Mouse (Mus musculus) liver, adult 2 months (tissue): ENCODE results near the gene Lmx1b. TPM values are rescaled to one million over a fixed set of nuclear protein-coding genes. Genes with fewer than 3 reads are reported as not detected.

ENCODE experiments used
- DNase-seq: peaks from one replicate; pipeline ENCODE4 v3.0.0-alpha.2; 2011; ENCODE audit warnings: low read depth, low spot score; ENCODE audit errors: extremely low read depth
- H3K27ac ChIP-seq: fragments of 200-500 bp; replicated peaks from 2 replicates; pipeline ENCODE4 v1.5.1; 2012; ENCODE audit warnings: low read depth, mild to moderate bottlenecking, control low read depth, inconsistent platforms, low read length; ENCODE audit not compliant: insufficient read depth
- H3K27me3 ChIP-seq: fragments of 200-500 bp; 2 replicates; pipeline ENCODE4 v1.6.1; 2012; ENCODE audit warnings: mild to moderate bottlenecking, moderate library complexity, low read length, inconsistent platforms; ENCODE audit not compliant: control insufficient read depth, insufficient read depth
- H3K36me3 ChIP-seq: fragments of 200-500 bp; 2 replicates; pipeline ENCODE4 v1.6.1; 2012; ENCODE audit warnings: low read length, inconsistent platforms; ENCODE audit not compliant: control insufficient read depth, insufficient read depth
- H3K4me1 ChIP-seq: fragments of 200-500 bp; 2 replicates; pipeline ENCODE4 v1.6.1; 2011; ENCODE audit warnings: low read length; ENCODE audit not compliant: control insufficient read depth, insufficient read depth
- H3K4me3 ChIP-seq: fragments of 200-500 bp; 2 replicates; pipeline ENCODE4 v1.5.1; 2011; ENCODE audit warnings: low read depth, mild to moderate bottlenecking, control low read depth, low read length, moderate library complexity; ENCODE audit not compliant: insufficient read depth
- H3K79me2 ChIP-seq: fragments of 200-500 bp; 2 replicates; pipeline ENCODE4 v1.6.1; 2012; ENCODE audit warnings: inconsistent platforms, mild to moderate bottlenecking, low read length, moderate library complexity; ENCODE audit not compliant: control insufficient read depth, insufficient read depth
- H3K9ac ChIP-seq: fragments of 200-500 bp; 2 replicates; pipeline ENCODE4 v1.6.1; 2012; ENCODE audit warnings: low read depth, mild to moderate bottlenecking, control low read depth, inconsistent platforms, low read length
- CTCF ChIP-seq: fragments of 200-500 bp; IDR thresholded peaks from 2 replicates; pipeline ENCODE4 v1.5.1; 2011; ENCODE audit warnings: low read depth, low read length, control low read depth
- POLR2A ChIP-seq: fragments of 200-500 bp; IDR thresholded peaks from 2 replicates; pipeline ENCODE4 v1.6.1; 2011; ENCODE audit warnings: low read length, control low read depth; ENCODE audit not compliant: insufficient read depth; ENCODE audit errors: extremely low read depth
- WGBS: fragments of 180-500 bp; shearing (Covaris S2); methylation state at CpG from one replicate; pipeline ENCODE4 v1.1.7; 2018; 5-methylcytosine and 5-hydroxymethylcytosine counted together
- polyA plus RNA-seq: library from polyadenylated mRNA; depleted of rRNA; stranded (reverse); fragments of >200 nt; gene quantifications from 2 replicates; pipeline ENCODE4 v1.2.3, GENCODE M21; 2012
- total RNA-seq: library from RNA; depleted of rRNA; stranded (reverse); fragments of >200 nt; gene quantifications from 2 replicates; pipeline ENCODE4 v1.2.3, GENCODE M21; 2014

Gene Lmx1b
- total and polyA plus RNA-seq, 2 experiments = not detected

DNA sequence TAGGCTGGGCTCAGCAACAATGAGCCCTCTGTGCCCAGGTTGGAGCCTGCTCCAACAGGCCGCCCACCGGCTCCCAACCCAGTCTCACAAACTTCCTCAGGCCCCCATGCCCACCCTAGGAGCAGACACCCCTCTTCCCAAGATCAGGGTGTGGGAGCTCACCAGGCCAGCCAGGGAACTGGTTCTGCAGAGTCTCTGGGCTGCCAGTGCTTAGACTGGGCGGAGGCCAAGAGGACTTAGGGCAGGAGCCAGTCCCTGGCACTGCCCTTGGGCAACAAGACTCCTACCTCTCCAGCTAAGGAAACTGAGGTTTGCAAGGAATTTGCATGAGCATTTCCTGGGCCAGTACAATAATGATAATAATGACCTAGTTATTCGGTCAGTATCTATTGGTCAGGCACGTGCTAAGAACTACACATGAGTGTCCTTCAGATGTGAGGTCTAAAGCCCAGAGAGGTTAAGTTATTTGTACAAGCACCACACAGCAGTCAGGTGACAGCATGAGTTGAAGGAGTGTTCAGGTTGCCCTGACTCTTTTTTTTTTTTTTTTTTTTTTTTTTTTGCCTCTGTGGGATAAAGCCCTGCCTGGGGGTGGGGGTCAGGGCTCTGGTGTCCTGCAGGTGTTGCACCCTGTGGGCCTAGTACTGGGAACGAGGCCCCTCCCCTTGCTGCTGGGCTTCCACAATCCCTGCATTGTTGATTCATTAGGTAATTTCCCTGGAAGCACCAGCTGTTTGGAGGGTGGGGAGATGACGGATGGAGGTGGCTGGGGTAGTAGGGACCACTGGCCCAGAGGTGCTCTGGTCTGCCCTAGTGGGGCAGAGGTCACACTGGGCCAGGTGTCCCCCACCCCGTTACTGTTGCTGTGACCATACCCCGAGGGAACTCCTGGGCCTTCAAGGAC is 45.9 kb downstream of the Lmx1b start:
- WGBS = 69% methylated on average over 9 of the region's 9 CpGs
- no peak for DNase-seq
- H3K4me3 ChIP-seq = no peak overlapping the region
- H3K27ac ChIP-seq = no peak overlapping the region
- H3K4me1 ChIP-seq = no peaks in the 10 kb centered on the region
- no peak for TF ChIP-seq CTCF
- no peak for TF ChIP-seq POLR2A
- no peak overlapping the region for H3K9ac ChIP-seq
- no peaks in the 10 kb centered on the region for H3K36me3 ChIP-seq
- no peaks in the 10 kb centered on the region for H3K27me3 ChIP-seq
- no peaks in the 10 kb centered on the region for H3K79me2 ChIP-seq

DNA sequence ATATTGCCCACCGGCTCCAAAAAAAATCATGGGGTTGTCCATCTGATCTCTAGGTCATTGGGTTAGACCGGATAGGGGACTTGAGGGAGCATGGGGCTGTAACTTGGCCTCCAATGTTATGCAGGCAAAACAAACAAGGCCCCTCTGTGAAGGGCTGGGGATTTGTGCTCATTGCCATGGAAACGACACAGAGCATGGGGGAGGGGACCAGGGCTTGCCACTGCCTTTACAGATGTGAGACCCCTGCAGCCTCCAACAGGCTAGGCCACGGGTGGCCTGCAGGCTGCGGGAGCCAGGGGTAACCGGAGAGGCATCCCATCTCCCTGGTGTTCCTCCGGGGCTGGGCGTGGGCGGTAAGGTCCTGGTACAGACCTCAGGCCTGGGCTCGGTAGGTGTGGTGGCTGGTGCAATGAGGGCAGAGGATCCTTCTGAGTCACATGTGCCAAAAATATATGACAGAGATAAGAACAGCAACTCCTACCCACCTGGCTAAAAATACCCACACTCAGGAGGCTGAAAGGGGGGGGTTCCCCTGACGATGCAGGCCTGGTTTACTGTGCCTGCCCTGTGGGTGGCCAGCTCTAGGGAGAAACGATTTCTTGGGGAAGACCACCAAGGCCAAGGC is 47.3 kb downstream of the Lmx1b start:
- H3K9ac ChIP-seq = no peak overlapping the region
- 69% methylated on average over 12 of the region's 12 CpGs for WGBS

DNA sequence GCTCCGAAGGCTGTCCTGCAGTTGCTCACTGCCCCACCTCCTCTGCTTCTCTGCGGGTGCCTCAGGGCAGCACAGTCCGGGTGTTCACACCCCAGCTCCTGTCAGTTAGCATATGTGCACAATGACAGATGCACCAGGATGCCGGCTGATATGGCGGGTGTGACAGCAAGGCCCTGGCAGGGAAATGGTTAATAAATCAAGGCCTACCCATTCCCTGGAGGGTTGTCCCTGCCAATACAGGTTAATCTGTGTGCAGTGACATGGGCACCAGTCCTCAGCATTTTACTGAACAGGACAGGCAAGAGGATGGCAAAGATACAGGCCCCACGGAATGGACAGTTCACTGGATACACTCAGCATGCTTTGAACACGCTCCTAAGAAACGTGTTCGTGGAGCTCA is 51.0 kb downstream of the Lmx1b start:
- DNase-seq = no peak
- Histone ChIP-seq H3K9ac (no peak overlapping the region), H3K27ac (no peak overlapping the region), H3K4me3 (no peak overlapping the region), H3K36me3 (no peaks in the 10 kb centered on the region), H3K79me2 (no peaks in the 10 kb centered on the region), H3K4me1 (no peaks in the 10 kb centered on the region), H3K27me3 (no peaks in the 10 kb centered on the region)
- TF ChIP-seq CTCF (no peak), POLR2A (no peak)
- WGBS = 92% methylated on average over 9 of the region's 9 CpGs

More for the DNA sequence above, 47.3 kb downstream of the Lmx1b start:
- H3K4me3 ChIP-seq = no peak overlapping the region
- TF ChIP-seq CTCF = no peak
- TF ChIP-seq POLR2A = no peak
- no peaks in the 10 kb centered on the region for H3K79me2 ChIP-seq
- H3K27ac ChIP-seq = no peak overlapping the region
- no peaks in the 10 kb centered on the region for H3K27me3 ChIP-seq
- no peaks in the 10 kb centered on the region for H3K4me1 ChIP-seq
- no peak for DNase-seq
- no peaks in the 10 kb centered on the region for H3K36me3 ChIP-seq

DNA sequence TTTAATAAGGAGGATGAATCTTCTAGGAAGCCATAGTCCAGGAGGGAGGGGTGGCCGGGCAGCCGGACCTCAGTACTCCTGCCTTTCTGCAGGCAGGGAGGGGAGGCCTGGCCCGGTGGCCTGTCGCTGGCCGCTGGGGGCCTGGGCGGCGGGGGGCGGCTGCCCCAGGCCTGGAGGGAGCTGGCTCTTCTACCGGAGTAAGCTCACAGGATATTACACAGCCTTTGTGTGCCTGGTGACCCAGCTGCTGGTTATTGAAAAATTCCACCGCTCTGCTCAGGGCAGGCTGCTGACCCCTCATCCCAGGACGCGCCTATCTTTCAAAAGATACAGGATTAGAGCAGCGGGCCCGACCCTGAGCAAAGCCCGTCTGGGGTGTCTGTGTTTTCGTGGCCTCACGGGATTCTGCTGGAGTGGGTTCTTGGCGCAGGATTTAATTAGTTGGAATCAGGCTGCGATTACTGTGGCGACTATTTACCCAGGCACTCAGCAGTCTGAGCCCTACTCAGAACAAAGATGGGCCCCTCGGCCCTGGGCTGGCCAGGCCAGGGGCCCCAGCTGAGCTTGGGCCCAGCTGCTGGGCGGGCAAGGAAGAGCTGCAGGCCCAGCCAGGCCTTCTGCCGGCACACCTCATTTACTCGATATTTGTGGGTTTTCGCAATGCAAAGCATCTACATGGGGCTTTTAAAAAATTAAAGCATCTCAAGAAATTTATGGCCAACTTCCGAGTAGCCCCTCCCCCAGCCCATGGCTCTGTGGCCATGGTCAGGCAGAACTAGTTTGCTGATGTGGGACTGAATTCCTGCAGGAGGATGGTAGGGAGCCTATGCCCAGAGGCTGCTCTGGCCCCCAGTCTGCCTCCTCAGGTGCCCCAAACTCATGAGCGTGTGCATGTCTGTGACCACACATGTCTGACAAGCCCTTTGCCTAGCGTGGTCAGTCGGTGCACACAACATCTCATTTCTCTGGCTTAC is 55.1 kb downstream of the Lmx1b start:
- Histone ChIP-seq H3K4me1 (no peaks in the 10 kb centered on the region), H3K79me2 (no peaks in the 10 kb centered on the region), H3K9ac (no peak overlapping the region), H3K36me3 (no peaks in the 10 kb centered on the region), H3K27me3 (no peaks in the 10 kb centered on the region), H3K4me3 (no peak overlapping the region), H3K27ac (no peak overlapping the region)
- DNase-seq = no peak
- WGBS = 67% methylated on average over 29 of the region's 29 CpGs
- no peak for TF ChIP-seq CTCF
- TF ChIP-seq POLR2A = no peak

DNA sequence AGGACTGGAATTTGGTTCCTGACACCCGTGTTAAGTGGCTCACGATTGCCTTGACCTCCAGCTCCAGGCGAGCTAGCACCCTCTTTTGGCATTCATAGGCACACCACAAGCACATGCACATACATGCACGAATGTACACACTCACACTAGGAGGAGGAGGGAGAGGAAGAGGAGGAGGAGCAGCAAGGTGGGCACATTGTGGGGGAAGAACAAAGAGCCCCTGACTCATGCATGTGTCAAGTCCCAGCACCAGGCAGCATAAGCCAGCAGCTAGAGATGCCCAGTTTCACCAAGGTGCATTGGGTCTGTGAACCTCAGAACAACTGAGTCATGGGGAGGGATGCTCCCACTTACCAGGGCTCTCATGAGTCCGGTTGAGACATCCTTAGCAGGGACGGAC is 56.5 kb downstream of the Lmx1b start:
- Histone ChIP-seq H3K79me2 (no peaks in the 10 kb centered on the region), H3K9ac (no peak overlapping the region), H3K4me3 (no peak overlapping the region), H3K27me3 (no peaks in the 10 kb centered on the region), H3K4me1 (no peaks in the 10 kb centered on the region), H3K27ac (no peak overlapping the region), H3K36me3 (no peaks in the 10 kb centered on the region)
- no peak for DNase-seq
- 47% methylated on average over 6 of the region's 6 CpGs for WGBS
- TF ChIP-seq CTCF (no peak), POLR2A (no peak)
